Mouse (Mus musculus) hindbrain, embryonic 11.5 days (tissue): ENCODE data around the gene Rnls. TPM values are rescaled to one million over a fixed set of nuclear protein-coding genes. Genes with fewer than 3 reads are reported as not detected.

Experiments
- polyA plus RNA-seq: library from polyadenylated mRNA; unstranded; fragments of >200 nt; fragmentation: Nextera tagmentation; extraction: Ambion mirVana; gene quantifications from 2 replicates; pipeline ENCODE4 v1.2.1, GENCODE M21; 2014

Gene Rnls
- polyA plus RNA-seq, 1 experiment from 2014 or later, result 8.2 TPM

Other genes starting within 250 kb of the Rnls start
- gene Lipo4, start 125.5 kb upstream of the Rnls start, polyA plus RNA-seq, result not detected in 2 replicates
- gene Gm8978, start 233.0 kb upstream of the Rnls start, polyA plus RNA-seq, result not detected in 2 replicates